Mouse (Mus musculus) heart, embryonic 13.5 days (tissue): ENCODE results near the gene Smco4. TPM values are rescaled to one million over a fixed set of nuclear protein-coding genes. Genes with fewer than 3 reads are reported as not detected.
A peak's percentile ranks its signal among the peaks of the same experiment; 100 is the strongest.
"Not testable (repeated sequence)": the region's sequence is repeated elsewhere in the genome, so short reads cannot be mapped to it uniquely, and the experiment has no call there.

ENCODE experiments used
- ATAC-seq: fragments of 200-750 bp; cut with Nextera tagmentation; 2 replicates; pipeline ENCODE4 v1.8.0; 2017; ENCODE audit warnings: moderate TSS enrichment; ENCODE audit not compliant: insufficient number of reproducible peaks, low FRiP score, low TSS enrichment; ENCODE audit errors: extremely low read depth
- H3K27ac ChIP-seq: fragments of 300-500 bp; sonication (generic); replicated peaks from 2 replicates; pipeline ENCODE4 v1.5.1; 2015; ENCODE audit warnings: moderate library complexity, mild to moderate bottlenecking, inconsistent platforms
- H3K27me3 ChIP-seq: fragments of 300-500 bp; sonication (generic); replicated peaks from 2 replicates; pipeline ENCODE4 v1.6.1; 2015; ENCODE audit warnings: mild to moderate bottlenecking, inconsistent platforms
- H3K36me3 ChIP-seq: fragments of 300-500 bp; sonication (generic); 2 replicates; pipeline ENCODE4 v1.6.1; 2015; ENCODE audit warnings: mild to moderate bottlenecking, inconsistent platforms
- H3K4me1 ChIP-seq: fragments of 300-500 bp; sonication (generic); 2 replicates; pipeline ENCODE4 v1.6.1; 2015; ENCODE audit warnings: inconsistent platforms
- H3K4me2 ChIP-seq: fragments of 300-500 bp; sonication (generic); 2 replicates; pipeline ENCODE4 v1.6.1; 2015; ENCODE audit warnings: inconsistent platforms, mild to moderate bottlenecking, moderate library complexity
- H3K4me3 ChIP-seq: fragments of 300-500 bp; sonication (generic); 2 replicates; pipeline ENCODE4 v1.5.1; 2015; ENCODE audit warnings: moderate library complexity, mild to moderate bottlenecking, inconsistent platforms
- H3K9ac ChIP-seq: fragments of 300-500 bp; sonication (generic); 2 replicates; pipeline ENCODE4 v1.6.1; 2015; ENCODE audit warnings: inconsistent platforms, mild to moderate bottlenecking, moderate library complexity
- H3K9me3 ChIP-seq: fragments of 300-500 bp; sonication (generic); 2 replicates; pipeline ENCODE4 v1.6.1; 2016; ENCODE audit warnings: inconsistent platforms
- WGBS: fragments of 180-500 bp; shearing (Covaris S2); methylation state at CpG from one replicate; pipeline ENCODE4 v1.1.7; 2015; ENCODE audit warnings: mixed read lengths; 5-methylcytosine and 5-hydroxymethylcytosine counted together
- polyA plus RNA-seq: library from polyadenylated mRNA; unstranded; fragments of >200 nt; fragmentation: Nextera tagmentation; extraction: Ambion mirVana; gene quantifications from 2 replicates; pipeline ENCODE4 v1.2.1, GENCODE M21; 2015

The Smco4 gene
- polyA plus RNA-seq, 1 experiment from 2014 or later = 1.6 TPM

- Histone ChIP-seq H3K4me2 (peak overlapping the region; percentile 85), H3K9me3 (no peaks in the 10 kb centered on the region), H3K9ac (peak overlapping the region; percentile 94), H3K4me1 (peaks cover 40% of the 10 kb centered on the region), H3K27me3 (peaks cover 12% of the 10 kb centered on the region; the same call in 1 of the 2 replicates), H3K4me3 (peak overlapping the region; percentile 84), H3K36me3 (no peaks in the 10 kb centered on the region), H3K27ac (peak overlapping the region; percentile 39)
- ATAC-seq = no peak
- 4% methylated on average over 37 of the region's 37 CpGs for WGBS
Measured at GRCm38 (mm10) chr9:15493925-15494558, 810 bp downstream of the Smco4 start.

DNA sequence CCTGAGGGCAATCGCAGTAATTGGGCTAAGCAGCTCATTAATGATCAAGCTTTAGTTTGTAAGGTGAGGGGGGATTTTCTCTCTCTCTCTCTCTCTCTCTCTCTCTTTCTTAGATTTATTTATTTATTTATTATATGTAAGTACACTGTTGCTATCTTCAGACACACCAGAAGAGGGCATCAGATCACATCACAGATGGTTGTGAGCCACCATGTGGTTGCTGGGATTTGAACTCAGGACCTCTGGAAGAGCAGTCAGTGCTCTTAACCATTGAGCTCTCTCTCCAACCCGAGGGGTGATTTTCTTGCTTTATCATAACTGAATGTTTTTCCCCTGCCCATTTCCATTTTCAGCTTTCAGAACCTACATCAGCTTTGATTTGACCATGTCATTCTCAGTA is 2.0 kb downstream of the Smco4 start:
- H3K4me3 ChIP-seq, H3K27ac ChIP-seq, H3K36me3 ChIP-seq, H3K4me2 ChIP-seq, ATAC-seq, H3K9me3 ChIP-seq, H3K9ac ChIP-seq: not testable (repeated sequence)
- peaks cover 40% of the 10 kb centered on the region for H3K4me1 ChIP-seq
- peaks cover 12% of the 10 kb centered on the region; the same call in 1 of the 2 replicates for H3K27me3 ChIP-seq
- 82% methylated on average over 2 of the region's 2 CpGs for WGBS

DNA sequence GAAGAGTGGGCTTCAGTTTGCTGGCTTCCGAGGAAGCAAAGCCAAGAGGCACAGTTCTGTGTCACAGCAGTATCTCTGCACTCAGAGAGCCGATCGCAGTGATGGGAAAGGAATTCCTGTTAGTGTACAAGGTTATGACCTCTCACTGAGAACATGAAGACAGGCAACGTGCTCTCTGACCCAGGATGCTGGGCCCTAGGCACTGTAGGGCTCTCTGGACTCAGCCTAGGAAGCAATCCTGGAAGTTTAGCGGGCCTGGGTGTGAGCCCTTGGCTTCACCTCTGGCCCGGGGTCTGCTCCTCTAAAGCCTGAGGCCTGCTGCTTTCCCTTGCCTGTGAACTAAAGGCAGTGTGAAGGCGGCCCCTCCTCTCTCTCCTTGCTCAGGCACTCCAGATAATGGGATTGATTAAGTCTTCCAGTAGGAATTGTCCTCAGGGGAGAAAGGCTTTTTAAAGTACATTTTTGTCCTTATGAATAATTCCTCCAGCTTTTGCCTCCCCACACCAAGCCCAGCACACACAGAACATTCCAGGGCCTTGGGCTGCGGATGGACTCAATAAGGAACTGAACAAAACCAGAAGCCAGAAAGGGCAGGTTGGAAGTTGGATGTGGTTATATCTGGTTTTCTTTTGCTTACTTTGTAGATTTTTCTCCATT is 2.8 kb downstream of the Smco4 start:
- H3K9ac ChIP-seq = peak overlapping the region; percentile 17; the same call in 1 of the 2 replicates
- peaks cover 12% of the 10 kb centered on the region; the same call in 1 of the 2 replicates for H3K27me3 ChIP-seq
- no peak overlapping the region for H3K4me2 ChIP-seq
- no peaks in the 10 kb centered on the region for H3K36me3 ChIP-seq
- WGBS = 32% methylated on average over 8 of the region's 8 CpGs
- no peaks in the 10 kb centered on the region for H3K9me3 ChIP-seq
- peak overlapping the region; percentile 33; the same call in 1 of the 2 replicates for H3K27ac ChIP-seq
- ATAC-seq = no peak
- peaks cover 33% of the 10 kb centered on the region for H3K4me1 ChIP-seq
- H3K4me3 ChIP-seq = no peak overlapping the region

DNA sequence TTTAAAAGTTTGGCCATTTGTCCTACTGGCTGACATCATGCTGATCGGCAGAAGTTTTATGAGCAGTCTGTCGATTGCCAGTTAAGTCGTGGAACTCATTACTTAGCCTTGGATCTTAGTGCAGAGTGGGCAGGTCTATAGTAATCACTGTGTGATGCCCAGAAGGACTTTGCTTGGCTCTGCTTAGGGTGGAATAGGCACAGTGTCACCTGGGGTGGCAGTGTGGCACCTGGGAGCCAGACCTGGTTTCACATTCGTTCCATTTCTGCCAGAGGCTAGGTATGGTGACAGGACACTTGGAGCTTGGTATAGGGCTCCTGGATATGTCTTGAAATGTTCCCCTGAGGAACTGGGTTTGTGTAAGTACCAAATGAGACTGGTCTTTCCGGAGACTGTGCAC is 6.8 kb downstream of the Smco4 start:
- H3K27me3 ChIP-seq = no peaks in the 10 kb centered on the region
- no peaks in the 10 kb centered on the region for H3K9me3 ChIP-seq
- 86% methylated on average over 5 of the region's 5 CpGs for WGBS
- peaks cover 54% of the 10 kb centered on the region for H3K4me1 ChIP-seq
- no peak overlapping the region for H3K4me2 ChIP-seq
- no peak overlapping the region for H3K4me3 ChIP-seq
- no peak overlapping the region for H3K9ac ChIP-seq
- no peaks in the 10 kb centered on the region for H3K36me3 ChIP-seq
- no peak for ATAC-seq
- no peak overlapping the region for H3K27ac ChIP-seq

DNA sequence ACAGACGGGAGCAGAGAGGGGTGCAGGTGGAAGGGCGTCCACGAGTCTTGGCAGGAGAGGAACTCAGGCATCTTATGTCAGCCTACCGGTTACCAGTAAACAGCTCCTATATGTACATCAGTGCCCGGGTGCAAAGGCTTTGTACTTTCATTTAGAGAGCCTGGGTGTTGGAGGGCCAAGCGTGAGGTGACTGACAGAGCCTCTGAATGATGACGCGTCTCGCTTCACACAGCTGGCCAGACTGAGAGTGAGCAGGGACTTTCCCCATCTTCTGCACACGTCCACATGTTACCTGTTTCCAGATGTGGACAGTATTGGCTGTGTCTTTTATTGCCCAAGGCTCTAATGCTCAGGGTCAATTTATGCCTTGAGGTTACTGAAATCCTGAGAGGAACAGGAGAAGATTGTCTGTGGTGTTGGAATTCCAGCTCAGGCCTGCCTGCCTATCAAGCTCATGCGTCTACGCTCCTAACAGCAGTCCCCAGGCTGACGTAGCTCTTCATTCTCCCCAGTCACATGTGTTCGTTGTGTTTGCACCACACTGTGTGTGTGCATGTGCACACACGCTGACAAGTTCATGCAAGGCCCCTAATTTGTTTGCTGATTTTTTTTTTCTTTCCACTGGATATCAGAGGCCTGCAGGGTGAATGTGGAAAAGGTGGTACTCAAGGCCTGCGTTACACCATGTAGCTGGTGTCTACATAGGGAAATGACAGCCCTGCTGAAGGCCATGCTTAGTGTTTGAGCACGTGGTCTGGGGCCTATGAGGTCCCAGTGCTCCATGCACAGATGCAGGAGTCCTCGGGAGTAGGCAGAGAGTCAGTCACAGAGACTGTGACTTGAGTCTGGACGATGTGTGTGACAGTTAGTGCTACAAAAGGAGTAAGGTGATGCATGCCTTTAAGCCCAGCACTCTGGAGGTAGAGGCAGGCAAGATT is 8.4 kb downstream of the Smco4 start:
- H3K36me3 ChIP-seq = no peaks in the 10 kb centered on the region
- peaks cover 52% of the 10 kb centered on the region for H3K4me1 ChIP-seq
- no peak overlapping the region for H3K4me3 ChIP-seq
- ATAC-seq = no peak
- no peak overlapping the region for H3K9ac ChIP-seq
- no peak overlapping the region for H3K27ac ChIP-seq
- H3K4me2 ChIP-seq = no peak overlapping the region
- H3K9me3 ChIP-seq = no peaks in the 10 kb centered on the region
- 61% methylated on average over 19 of the region's 19 CpGs for WGBS
- H3K27me3 ChIP-seq = no peaks in the 10 kb centered on the region

DNA sequence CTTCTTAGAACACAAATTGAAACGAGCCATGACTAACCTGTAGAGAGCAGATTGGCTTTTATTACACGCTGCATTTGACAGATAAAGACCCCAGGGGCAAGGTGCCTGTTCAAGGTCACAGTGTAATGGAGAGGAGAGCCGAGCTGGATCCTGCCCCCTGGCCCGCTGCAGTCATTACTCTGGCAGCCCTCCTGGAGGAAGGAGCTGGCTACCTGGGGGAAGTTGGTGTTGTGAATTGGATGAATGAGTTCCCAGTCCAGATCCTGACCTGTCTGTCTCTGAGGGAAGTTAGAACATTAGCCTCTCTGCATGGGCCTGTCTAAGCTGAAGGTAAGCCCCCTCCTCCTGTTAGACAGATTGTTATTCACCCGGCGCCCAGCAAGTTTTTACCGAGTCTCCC is 9.2 kb downstream of the Smco4 start:
- no peak overlapping the region for H3K9ac ChIP-seq
- no peaks in the 10 kb centered on the region for H3K36me3 ChIP-seq
- 52% methylated on average over 7 of the region's 7 CpGs for WGBS
- no peaks in the 10 kb centered on the region for H3K27me3 ChIP-seq
- no peaks in the 10 kb centered on the region for H3K9me3 ChIP-seq
- peaks cover 59% of the 10 kb centered on the region for H3K4me1 ChIP-seq
- H3K27ac ChIP-seq = no peak overlapping the region
- no peak overlapping the region for H3K4me2 ChIP-seq
- no peak overlapping the region for H3K4me3 ChIP-seq
- ATAC-seq = no peak

DNA sequence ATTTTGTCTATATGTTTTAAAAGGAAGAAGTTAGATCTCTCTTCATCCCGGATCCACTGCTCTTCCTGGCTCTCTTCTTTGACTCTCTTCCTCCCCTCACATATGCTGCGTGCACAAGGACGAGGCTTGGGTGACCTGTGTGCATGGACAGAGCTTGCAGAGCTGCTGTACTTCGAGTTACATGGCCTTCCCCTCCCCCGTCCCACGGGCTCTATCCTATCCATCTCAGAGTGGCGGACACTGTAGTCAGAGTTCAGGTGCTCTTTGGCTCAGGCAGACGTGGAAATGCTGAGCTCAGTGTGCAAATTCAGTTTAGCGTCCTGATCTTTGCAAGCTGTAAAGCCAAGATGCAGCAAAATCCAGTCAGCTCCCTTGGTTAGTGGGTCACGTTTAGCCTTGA is 10.1 kb downstream of the Smco4 start:
- H3K4me1 ChIP-seq = peaks cover 60% of the 10 kb centered on the region
- H3K36me3 ChIP-seq = no peaks in the 10 kb centered on the region
- no peak overlapping the region for H3K4me3 ChIP-seq
- 58% methylated on average over 10 of the region's 10 CpGs for WGBS
- no peaks in the 10 kb centered on the region for H3K27me3 ChIP-seq
- H3K27ac ChIP-seq = no peak overlapping the region
- no peak overlapping the region for H3K9ac ChIP-seq
- ATAC-seq = peak; percentile 52; the same call in 1 of the 2 replicates
- no peaks in the 10 kb centered on the region for H3K9me3 ChIP-seq
- no peak overlapping the region for H3K4me2 ChIP-seq

DNA sequence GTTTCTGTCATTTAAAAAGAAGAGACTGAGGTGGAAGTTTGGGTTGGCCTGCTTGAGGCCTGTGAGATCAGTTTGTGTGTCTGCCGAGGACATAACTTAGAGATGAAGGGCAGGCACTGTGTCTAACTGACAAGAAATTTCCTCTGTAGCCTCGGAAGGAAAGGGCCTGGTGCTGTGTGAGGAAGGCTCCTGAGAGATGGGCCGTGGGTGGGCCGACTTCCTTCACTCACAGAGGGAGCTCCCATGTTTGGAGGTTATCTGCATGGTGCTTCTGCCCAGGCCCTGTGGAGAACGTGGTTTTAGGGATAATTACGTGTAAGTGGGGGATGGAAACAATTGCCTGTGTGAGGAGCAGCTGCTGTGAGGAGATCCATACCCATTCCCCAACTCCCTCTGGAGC is 10.6 kb downstream of the Smco4 start:
- Histone ChIP-seq H3K27ac (no peak overlapping the region), H3K27me3 (no peaks in the 10 kb centered on the region), H3K4me2 (no peak overlapping the region), H3K4me1 (peaks cover 65% of the 10 kb centered on the region), H3K4me3 (no peak overlapping the region), H3K9me3 (no peaks in the 10 kb centered on the region), H3K9ac (no peak overlapping the region), H3K36me3 (no peaks in the 10 kb centered on the region)
- ATAC-seq = no peak
- 41% methylated on average over 6 of the region's 6 CpGs for WGBS

GRCm38 (mm10) chr9:15505288-15505687 is 12.1 kb downstream of the Smco4 start:
- Histone ChIP-seq H3K36me3 (no peaks in the 10 kb centered on the region), H3K4me1 (peaks cover 65% of the 10 kb centered on the region), H3K4me3 (no peak overlapping the region), H3K27me3 (no peaks in the 10 kb centered on the region), H3K9ac (no peak overlapping the region), H3K4me2 (no peak overlapping the region), H3K9me3 (no peaks in the 10 kb centered on the region), H3K27ac (no peak overlapping the region)
- ATAC-seq = no peak
- 17% methylated on average over 1 of the region's 1 CpGs for WGBS

GRCm38 (mm10) chr9:15506863-15507262 is 13.6 kb downstream of the Smco4 start:
- H3K36me3 ChIP-seq = no peaks in the 10 kb centered on the region
- H3K27ac ChIP-seq = peak overlapping the region; percentile 8

GRCm38 (mm10) chr9:15507431-15507875 is 14.2 kb downstream of the Smco4 start:
- Histone ChIP-seq H3K9ac (peak overlapping the region; percentile 37; the same call in 1 of the 2 replicates), H3K4me3 (no peak overlapping the region), H3K27me3 (no peaks in the 10 kb centered on the region), H3K36me3 (no peaks in the 10 kb centered on the region), H3K4me2 (no peak overlapping the region), H3K4me1 (peaks cover 73% of the 10 kb centered on the region), H3K27ac (peak overlapping the region; percentile 8), H3K9me3 (no peaks in the 10 kb centered on the region)
- no peak for ATAC-seq
- 38% methylated on average over 4 of the region's 4 CpGs for WGBS

More at GRCm38 (mm10) chr9:15506863-15507262, 13.6 kb downstream of the Smco4 start:
- Histone ChIP-seq H3K27me3 (no peaks in the 10 kb centered on the region), H3K9me3 (no peaks in the 10 kb centered on the region), H3K4me1 (peaks cover 73% of the 10 kb centered on the region), H3K9ac (no peak overlapping the region), H3K4me3 (no peak overlapping the region), H3K4me2 (no peak overlapping the region)
- no peak for ATAC-seq
- 63% methylated on average over 3 of the region's 3 CpGs for WGBS
